Mouse (Mus musculus): ENCODE data around the gene Entpd1. TPM values are rescaled to one million over a fixed set of nuclear protein-coding genes. Genes with fewer than 3 reads are reported as not detected.
A peak's percentile ranks its signal among the peaks of the same experiment; 100 is the strongest.
"Not testable (repeated sequence)": the region's sequence is repeated elsewhere in the genome, so short reads cannot be mapped to it uniquely, and the experiment has no call there.

The Entpd1 gene
- polyA plus RNA-seq, 1 experiment from 2014 or later: 8.5 TPM

DNA sequence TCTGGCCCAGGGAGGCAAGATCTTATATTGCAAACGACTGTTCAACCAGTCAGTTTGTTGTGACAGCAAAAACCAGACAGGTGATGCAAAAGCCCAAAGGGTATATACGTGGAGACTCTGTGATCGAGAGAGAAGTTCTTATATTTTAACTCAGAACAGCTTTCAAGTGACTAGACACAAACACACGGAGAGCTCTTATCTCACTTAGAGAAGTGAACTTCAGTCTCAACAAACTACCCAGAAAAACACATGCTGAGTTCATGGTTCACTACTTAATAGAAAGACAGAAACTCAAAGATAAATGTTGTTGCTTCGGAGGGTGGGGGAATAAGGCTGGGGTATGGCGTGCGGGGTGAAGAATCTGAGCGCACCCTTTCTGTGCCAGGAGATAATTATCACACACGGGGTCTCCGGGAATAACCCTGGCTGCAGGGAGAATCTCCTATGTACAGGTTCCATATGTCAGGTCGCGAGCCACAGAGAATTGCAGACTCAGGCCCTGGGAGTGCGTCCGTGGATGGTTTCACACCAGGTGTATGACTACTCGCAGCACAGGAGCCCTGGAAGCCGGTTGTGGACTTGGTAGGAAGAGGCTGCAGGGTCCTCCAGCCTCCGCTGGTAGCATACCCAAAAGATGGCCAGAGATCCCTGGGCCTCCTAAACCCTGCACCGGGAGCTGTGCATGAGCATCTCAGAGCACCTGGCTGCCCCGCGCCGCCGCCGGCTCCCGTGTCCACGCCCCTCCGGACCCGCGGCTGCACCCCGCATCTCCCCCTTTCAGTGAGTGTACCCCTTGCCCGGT lies 24.5 kb upstream of the Entpd1 start:
- Histone ChIP-seq H3K27ac (ENCODE audit: low read depth, low read length) (peak overlapping the region; percentile 61), H3K9ac (ENCODE audit: low read depth, low read length) (peak overlapping the region; percentile 83), H3K4me2 (replicated peaks; ENCODE audit: low read depth, low read length) (peak overlapping the region; percentile 83), H3K4me1 (replicated peaks; ENCODE audit: control insufficient read depth, insufficient read depth, low read length) (0 out of 2 replicates have a peak, but pooled peaks cover 4% of the 10 kb centered on the region), H3K9me3 (ENCODE audit: control insufficient read depth, low read length) (no peaks in the 10 kb centered on the region), H3K36me3 (ENCODE audit: control insufficient read depth, insufficient read depth, low read length) (no peaks in the 10 kb centered on the region), H3K4me3 (ENCODE audit: low read depth, low read length) (peak overlapping the region; percentile 86), H3K27me3 (ENCODE audit: control insufficient read depth, insufficient read depth, low read length) (no peaks in the 10 kb centered on the region)
- peak; percentile 67 for ATAC-seq (ENCODE audit: low FRiP score)
- WGBS: 5% methylated on average over 30 of the region's 30 CpGs
- DNase-seq (ENCODE audit: low spot score): peak; percentile 4

DNA sequence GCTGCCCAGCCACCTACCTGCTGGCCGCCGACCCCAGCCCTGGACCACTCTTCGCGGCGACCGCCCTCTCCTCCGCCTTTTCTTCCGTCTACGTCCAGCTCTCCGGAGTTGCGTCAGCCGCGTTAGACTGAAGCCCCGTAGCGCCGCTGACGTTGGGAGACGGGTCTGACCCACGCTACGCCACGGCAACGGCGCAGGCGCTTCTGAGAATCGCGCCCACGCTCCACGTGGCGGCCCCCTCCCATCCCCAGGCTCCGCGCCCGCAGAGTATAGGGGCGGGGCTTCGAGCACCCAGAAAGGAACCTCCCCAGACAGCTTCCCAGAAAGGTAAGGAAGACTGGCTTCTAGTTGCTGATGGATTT lies 23.9 kb upstream of the Entpd1 start, which contains the start of gene Aldh18a1:
TSS of gene Aldh18a1 (minus strand) at position 171 of the 362 bp plus-strand sequence.
- ATAC-seq (ENCODE audit: low FRiP score) (peak; percentile 96), DNase-seq (ENCODE audit: low spot score) (peak; percentile 99)
- WGBS: 2% methylated on average over 34 of the region's 34 CpGs
- H3K36me3 ChIP-seq (ENCODE audit: control insufficient read depth, insufficient read depth, low read length): no peaks in the 10 kb centered on the region
- no peaks in the 10 kb centered on the region for H3K27me3 ChIP-seq (ENCODE audit: control insufficient read depth, insufficient read depth, low read length)
- H3K4me3 ChIP-seq (ENCODE audit: low read depth, low read length): peak within 1 kb of the TSS; percentile 86
- H3K9me3 ChIP-seq (ENCODE audit: control insufficient read depth, low read length): no peaks in the 10 kb centered on the region
- peak within 1 kb of the TSS; percentile 83 for H3K9ac ChIP-seq (ENCODE audit: low read depth, low read length)
- H3K4me2 ChIP-seq (replicated peaks; ENCODE audit: low read depth, low read length): peak within 1 kb of the TSS; percentile 83
- H3K4me1 ChIP-seq (replicated peaks; ENCODE audit: control insufficient read depth, insufficient read depth, low read length): 0 out of 2 replicates have a peak, but pooled peaks cover 4% of the 10 kb centered on the region
- H3K27ac ChIP-seq (ENCODE audit: low read depth, low read length): peak within 1 kb of the TSS; percentile 61

DNA sequence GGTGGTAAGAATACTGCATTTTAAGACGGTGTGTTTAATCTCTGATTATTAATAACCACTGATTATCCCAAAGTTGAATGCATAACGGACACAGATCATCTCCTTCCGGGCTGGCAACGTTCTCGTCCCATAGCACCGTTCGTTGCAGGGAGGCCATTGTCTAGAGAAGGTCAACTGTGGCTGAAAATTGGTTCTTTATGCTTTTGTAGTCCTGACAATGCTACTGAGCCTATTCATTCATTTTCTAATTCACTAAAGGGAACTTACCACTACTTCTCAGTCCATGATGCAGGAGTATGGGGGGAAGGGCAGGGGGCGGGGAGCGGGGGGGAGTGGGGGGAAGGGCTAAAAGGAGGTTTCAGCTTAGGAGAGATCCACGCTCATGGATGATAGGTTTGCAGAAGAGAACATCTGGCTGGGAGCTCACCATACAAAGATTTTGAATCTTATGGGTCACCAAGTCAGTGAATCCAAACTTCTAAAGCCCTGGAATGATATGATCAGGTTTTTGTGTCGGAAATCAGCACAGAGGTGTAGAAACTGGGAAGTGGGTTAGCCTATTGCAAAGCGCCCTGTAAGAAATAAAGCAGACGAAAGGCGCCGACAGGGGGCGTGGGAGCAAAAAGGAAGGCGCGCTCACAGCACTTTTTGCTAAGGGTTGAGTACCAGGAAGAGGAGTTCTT lies 23.2 kb upstream of the Entpd1 start:
- no peaks in the 10 kb centered on the region for H3K36me3 ChIP-seq (ENCODE audit: control insufficient read depth, insufficient read depth, low read length)
- no peaks in the 10 kb centered on the region for H3K9me3 ChIP-seq (ENCODE audit: control insufficient read depth, low read length)
- ATAC-seq (ENCODE audit: low FRiP score) (peak; percentile 74), DNase-seq (ENCODE audit: low spot score) (peak; percentile 97)
- WGBS: under 1% methylated on average over 18 of the region's 18 CpGs
- peak overlapping the region; percentile 86 for H3K4me3 ChIP-seq (ENCODE audit: low read depth, low read length)
- H3K4me1 ChIP-seq (replicated peaks; ENCODE audit: control insufficient read depth, insufficient read depth, low read length): 0 out of 2 replicates have a peak, but pooled peaks cover 4% of the 10 kb centered on the region
- no peaks in the 10 kb centered on the region for H3K27me3 ChIP-seq (ENCODE audit: control insufficient read depth, insufficient read depth, low read length)
- peak overlapping the region; percentile 50; the same call in 1 of the 2 replicates for H3K9ac ChIP-seq (ENCODE audit: low read depth, low read length)
- peak overlapping the region; percentile 83 for H3K4me2 ChIP-seq (replicated peaks; ENCODE audit: low read depth, low read length)
- H3K27ac ChIP-seq (ENCODE audit: low read depth, low read length): peak overlapping the region; percentile 51

DNA sequence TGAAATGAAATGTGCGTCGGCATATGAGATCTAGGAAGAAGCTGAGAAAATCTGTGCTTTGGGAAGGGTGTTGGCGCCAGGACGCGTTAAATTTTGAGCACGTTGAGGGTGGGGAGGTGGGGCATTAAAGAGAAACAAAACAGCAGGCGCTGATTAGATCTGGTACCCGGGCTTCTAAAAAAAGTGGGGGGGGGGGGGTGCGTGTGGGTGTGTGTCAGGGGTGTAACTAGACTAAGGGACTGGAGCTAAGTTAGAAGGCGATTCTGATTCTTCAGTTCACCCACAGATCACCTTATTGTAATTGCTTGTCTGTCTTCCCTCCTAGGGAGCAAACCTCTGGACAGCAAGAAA lies 22.7 kb upstream of the Entpd1 start:
- H3K27ac ChIP-seq (ENCODE audit: low read depth, low read length): peak overlapping the region; percentile 49; the same call in 1 of the 2 replicates
- no peaks in the 10 kb centered on the region for H3K27me3 ChIP-seq (ENCODE audit: control insufficient read depth, insufficient read depth, low read length)

DNA sequence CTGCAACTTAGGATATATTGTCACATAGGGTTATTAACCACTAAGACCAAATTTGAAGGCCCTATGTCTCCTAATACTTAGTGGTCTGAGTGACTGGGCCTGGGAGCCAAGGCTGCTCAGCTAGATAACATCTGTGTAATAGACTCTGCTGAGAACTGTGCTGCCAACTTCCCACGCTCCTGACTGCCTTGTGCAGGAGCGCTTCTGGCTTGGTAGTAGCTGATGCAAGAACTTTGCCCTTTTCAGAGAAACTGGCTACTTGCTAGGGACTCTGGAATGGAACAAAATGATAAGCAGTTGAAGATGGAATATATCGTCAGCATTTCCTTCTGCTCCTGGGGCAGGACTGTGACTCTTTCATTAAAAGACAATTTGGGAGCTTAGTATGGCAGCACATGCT lies 16.9 kb upstream of the Entpd1 start:
- ATAC-seq (ENCODE audit: low FRiP score): no peak

More for the DNA sequence above, 22.7 kb upstream of the Entpd1 start:
- Histone ChIP-seq H3K4me2 (replicated peaks; ENCODE audit: low read depth, low read length) (peak overlapping the region; percentile 83), H3K4me1 (replicated peaks; ENCODE audit: control insufficient read depth, insufficient read depth, low read length) (0 out of 2 replicates have a peak, but pooled peaks cover 4% of the 10 kb centered on the region), H3K4me3 (ENCODE audit: low read depth, low read length) (peak overlapping the region; percentile 86), H3K9ac (ENCODE audit: low read depth, low read length) (peak overlapping the region; percentile 50; the same call in 1 of the 2 replicates), H3K36me3 (ENCODE audit: control insufficient read depth, insufficient read depth, low read length) (no peaks in the 10 kb centered on the region), H3K9me3 (ENCODE audit: control insufficient read depth, low read length) (no peaks in the 10 kb centered on the region)
- ATAC-seq (ENCODE audit: low FRiP score): no peak
- no peak for DNase-seq (ENCODE audit: low spot score)
- WGBS: under 1% methylated on average over 10 of the region's 10 CpGs

DNA sequence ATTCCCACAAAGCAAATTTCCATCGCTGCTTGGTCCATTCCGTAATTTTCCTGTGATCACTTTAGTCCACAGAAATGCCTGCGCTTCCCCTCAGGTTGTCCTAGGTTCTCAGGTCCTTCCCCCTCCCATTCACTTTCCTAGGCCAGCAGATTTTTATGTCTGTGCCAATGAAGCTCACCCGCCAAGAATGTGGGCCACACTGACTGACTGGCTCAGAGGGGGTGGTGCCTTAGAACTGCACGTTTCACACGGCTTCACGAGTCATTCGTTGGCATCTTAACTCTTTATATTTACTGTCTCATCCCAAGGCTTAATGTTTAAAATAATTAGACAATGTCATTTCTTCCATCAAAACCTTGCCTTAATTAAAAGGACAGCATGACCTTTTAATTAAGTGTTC lies 16.3 kb upstream of the Entpd1 start:
- no peak overlapping the region for H3K4me2 ChIP-seq (replicated peaks; ENCODE audit: low read depth, low read length)
- H3K36me3 ChIP-seq (ENCODE audit: control insufficient read depth, insufficient read depth, low read length): no peaks in the 10 kb centered on the region
- DNase-seq (ENCODE audit: low spot score): no peak
- H3K27me3 ChIP-seq (ENCODE audit: control insufficient read depth, insufficient read depth, low read length): no peaks in the 10 kb centered on the region
- no peaks in the 10 kb centered on the region for H3K4me1 ChIP-seq (replicated peaks; ENCODE audit: control insufficient read depth, insufficient read depth, low read length)
- H3K9ac ChIP-seq (ENCODE audit: low read depth, low read length): no peak overlapping the region
- WGBS: 94% methylated on average over 8 of the region's 8 CpGs
- no peak for ATAC-seq (ENCODE audit: low FRiP score)
- no peak overlapping the region for H3K27ac ChIP-seq (ENCODE audit: low read depth, low read length)
- H3K9me3 ChIP-seq (ENCODE audit: control insufficient read depth, low read length): no peaks in the 10 kb centered on the region
- H3K4me3 ChIP-seq (ENCODE audit: low read depth, low read length): no peak overlapping the region

More for the DNA sequence above, 16.9 kb upstream of the Entpd1 start:
- WGBS: 89% methylated on average over 3 of the region's 3 CpGs
- H3K9me3 ChIP-seq (ENCODE audit: control insufficient read depth, low read length): no peaks in the 10 kb centered on the region
- no peak for DNase-seq (ENCODE audit: low spot score)
- no peak overlapping the region for H3K4me3 ChIP-seq (ENCODE audit: low read depth, low read length)
- no peak overlapping the region for H3K4me2 ChIP-seq (replicated peaks; ENCODE audit: low read depth, low read length)
- H3K27ac ChIP-seq (ENCODE audit: low read depth, low read length): no peak overlapping the region
- no peaks in the 10 kb centered on the region for H3K36me3 ChIP-seq (ENCODE audit: control insufficient read depth, insufficient read depth, low read length)
- H3K4me1 ChIP-seq (replicated peaks; ENCODE audit: control insufficient read depth, insufficient read depth, low read length): no peaks in the 10 kb centered on the region
- no peak overlapping the region for H3K9ac ChIP-seq (ENCODE audit: low read depth, low read length)
- H3K27me3 ChIP-seq (ENCODE audit: control insufficient read depth, insufficient read depth, low read length): no peaks in the 10 kb centered on the region

DNA sequence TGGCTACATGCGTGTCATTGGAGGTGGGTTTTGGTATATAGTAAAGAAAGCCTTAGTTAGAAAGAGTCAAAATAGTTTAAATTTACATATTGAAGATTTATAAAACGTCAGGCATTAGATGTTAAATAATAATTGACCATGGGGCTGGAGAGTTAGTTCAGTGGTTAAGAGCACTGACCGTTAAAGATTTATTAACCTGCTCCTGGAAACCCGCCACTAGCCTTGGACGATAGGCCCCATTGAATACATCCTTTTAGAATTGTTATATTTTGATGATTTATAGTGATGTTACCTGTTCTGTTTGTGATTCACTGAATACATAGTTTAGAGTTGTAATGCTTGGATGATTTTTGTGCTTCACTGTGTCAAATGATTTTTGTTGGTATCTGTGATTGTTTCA lies 11.3 kb upstream of the Entpd1 start:
- H3K4me3 ChIP-seq (ENCODE audit: low read depth, low read length); H3K9me3 ChIP-seq (ENCODE audit: control insufficient read depth, low read length); H3K4me1 ChIP-seq (replicated peaks; ENCODE audit: control insufficient read depth, insufficient read depth, low read length); H3K27ac ChIP-seq (ENCODE audit: low read depth, low read length); H3K36me3 ChIP-seq (ENCODE audit: control insufficient read depth, insufficient read depth, low read length); H3K9ac ChIP-seq (ENCODE audit: low read depth, low read length); H3K4me2 ChIP-seq (replicated peaks; ENCODE audit: low read depth, low read length); DNase-seq (ENCODE audit: low spot score); H3K27me3 ChIP-seq (ENCODE audit: control insufficient read depth, insufficient read depth, low read length); ATAC-seq (ENCODE audit: low FRiP score): not testable (repeated sequence)
- WGBS: 95% methylated on average over 5 of the region's 5 CpGs

DNA sequence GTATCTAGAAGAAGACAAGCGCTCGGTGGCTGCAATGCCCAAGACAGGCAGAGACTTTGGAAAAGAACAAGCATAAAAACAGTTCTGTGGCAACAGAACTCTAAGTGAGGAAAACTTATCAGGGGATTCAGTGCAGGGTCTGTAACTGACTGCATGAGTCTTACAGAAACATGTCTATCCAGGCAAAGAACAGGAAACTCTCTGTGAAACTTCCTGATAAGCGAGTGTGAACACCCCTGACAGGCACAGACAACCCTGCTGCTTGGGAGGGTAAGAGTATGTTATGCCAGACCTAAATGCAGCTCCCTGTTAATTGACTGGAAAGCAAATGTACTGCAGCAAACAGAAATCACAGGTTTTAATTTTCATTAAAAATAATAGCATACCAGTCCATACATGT lies 10.3 kb upstream of the Entpd1 start:
- Histone ChIP-seq H3K27me3 (ENCODE audit: control insufficient read depth, insufficient read depth, low read length) (no peaks in the 10 kb centered on the region), H3K4me3 (ENCODE audit: low read depth, low read length) (no peak overlapping the region), H3K9ac (ENCODE audit: low read depth, low read length) (no peak overlapping the region), H3K27ac (ENCODE audit: low read depth, low read length) (no peak overlapping the region), H3K4me1 (replicated peaks; ENCODE audit: control insufficient read depth, insufficient read depth, low read length) (no peaks in the 10 kb centered on the region), H3K4me2 (replicated peaks; ENCODE audit: low read depth, low read length) (no peak overlapping the region), H3K36me3 (ENCODE audit: control insufficient read depth, insufficient read depth, low read length) (no peaks in the 10 kb centered on the region), H3K9me3 (ENCODE audit: control insufficient read depth, low read length) (no peaks in the 10 kb centered on the region)
- ATAC-seq (ENCODE audit: low FRiP score) (no peak), DNase-seq (ENCODE audit: low spot score) (no peak)
- 91% methylated on average over 3 of the region's 3 CpGs for WGBS
